Mouse (Mus musculus): ENCODE results near the gene Tedc2. TPM values are rescaled to one million over a fixed set of nuclear protein-coding genes. Genes with fewer than 3 reads are reported as not detected.

Tedc2 gene
- total RNA-seq, 4 experiments from 2014 or later: 8.6 to 10.2 (median 10.1) TPM

- DNase-seq (ENCODE audit: low spot score in 2 of 2): no peak
These were observed 8.1 kb downstream of the Tedc2 start for GRCm38 (mm10) chr17:24212441-24213018.

GRCm38 (mm10) chr17:24211631-24212440 is 8.8 kb downstream of the Tedc2 start:
- DNase-seq (ENCODE audit: low spot score in 2 of 2): peak; percentile 62 to 89

GRCm38 (mm10) chr17:24210591-24210990 is 10.1 kb downstream of the Tedc2 start:
- no peak for DNase-seq (ENCODE audit: low spot score in 2 of 2)

- no peak for DNase-seq (ENCODE audit: low spot score in 2 of 2)
These were observed 10.8 kb downstream of the Tedc2 start for GRCm38 (mm10) chr17:24209916-24210240.

- DNase-seq (ENCODE audit: low spot score in 2 of 2): no peak
These were observed 11.4 kb downstream of the Tedc2 start, which contains the start of gene Ntn3 for GRCm38 (mm10) chr17:24209043-24209915. Gene Ntn3 (minus strand): TSS chr17:24209531.

- DNase-seq (ENCODE audit: low spot score in 2 of 2): no peak
These were observed 12.0 kb downstream of the Tedc2 start for GRCm38 (mm10) chr17:24208641-24209042.

GRCm38 (mm10) chr17:24207768-24208640 is 12.6 kb downstream of the Tedc2 start:
- no peak for DNase-seq (ENCODE audit: low spot score in 2 of 2)

GRCm38 (mm10) chr17:24206451-24207351 is 13.9 kb downstream of the Tedc2 start:
- peak; percentile 59 to 81 for DNase-seq (ENCODE audit: low spot score in 2 of 2)

- peak in 1 of 2 experiments; percentile 67 for DNase-seq (ENCODE audit: low spot score in 2 of 2)
These were observed 14.7 kb downstream of the Tedc2 start for GRCm38 (mm10) chr17:24205908-24206361.

- DNase-seq (ENCODE audit: low spot score in 2 of 2): peak; percentile 90 to 93
These were observed 15.3 kb downstream of the Tedc2 start, which contains the start of gene Tbc1d24 for GRCm38 (mm10) chr17:24205284-24205888. Gene Tbc1d24 (minus strand): TSS chr17:24205562.

GRCm38 (mm10) chr17:24204846-24205245 is 15.8 kb downstream of the Tedc2 start:
- no peak for DNase-seq (ENCODE audit: low spot score in 2 of 2)

GRCm38 (mm10) chr17:24203611-24204534 is 16.8 kb downstream of the Tedc2 start:
- DNase-seq (ENCODE audit: low spot score in 2 of 2): no peak

- no peak for DNase-seq (ENCODE audit: low spot score in 2 of 2)
These were observed 17.6 kb downstream of the Tedc2 start for GRCm38 (mm10) chr17:24203068-24203467.

- DNase-seq (ENCODE audit: low spot score in 2 of 2): no peak
These were observed 19.6 kb downstream of the Tedc2 start for GRCm38 (mm10) chr17:24201092-24201491.

GRCm38 (mm10) chr17:24199741-24200140 is 20.9 kb downstream of the Tedc2 start:
- no peak for DNase-seq (ENCODE audit: low spot score in 2 of 2)

GRCm38 (mm10) chr17:24199252-24199651 is 21.4 kb downstream of the Tedc2 start:
- DNase-seq (ENCODE audit: low spot score in 2 of 2): peak in 1 of 2 experiments; percentile 89

GRCm38 (mm10) chr17:24197032-24197824 is 23.4 kb downstream of the Tedc2 start:
- DNase-seq (ENCODE audit: low spot score in 2 of 2): peak in 1 of 2 experiments; percentile 70
